Mouse (Mus musculus) CH12.LX (cell line): ENCODE data around the gene Filip1l.

Experiments used
- ETS1 ChIP-seq: conservative IDR thresholded peaks from 2 replicates; pipeline ENCODE4 v1.6.1; 2012; ENCODE audit warnings: low read depth, mild to moderate bottlenecking, inconsistent platforms, low read length, improper control_type of control experiment, moderate library complexity
- JUN ChIP-seq: IDR thresholded peaks from 2 replicates; pipeline ENCODE4 v1.6.1; 2011; ENCODE audit warnings: low read depth, mild to moderate bottlenecking, low read length, improper control_type of control experiment, moderate library complexity; ENCODE audit not compliant: insufficient read depth
- POLR2A ChIP-seq: IDR thresholded peaks from 2 replicates; pipeline ENCODE4 v1.6.1; 2011; ENCODE audit warnings: low read depth, mild to moderate bottlenecking, improper control_type of control experiment, low read length

DNA sequence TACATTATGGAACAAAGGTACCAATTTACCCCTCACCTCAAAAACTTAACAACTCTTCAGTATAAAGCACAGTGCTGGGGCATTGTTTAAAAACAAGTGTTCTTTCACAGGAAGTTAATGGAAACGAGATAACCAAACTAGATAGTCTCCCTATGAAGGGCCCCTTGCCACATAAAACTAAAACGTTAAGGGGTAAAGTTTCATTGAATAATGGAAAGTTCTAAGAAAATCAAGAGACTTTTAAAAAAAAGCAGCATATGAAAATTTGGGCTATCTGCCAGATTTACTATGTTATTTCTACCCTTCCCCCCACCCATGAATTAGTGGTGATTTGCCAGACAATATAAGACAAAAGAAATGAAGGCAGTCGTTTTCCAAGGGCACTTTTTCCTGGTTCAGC, 232.3 kb downstream of the Filip1l start:
- TF ChIP-seq POLR2A (no peak), ETS1 (no peak), JUN (no peak)
